Mouse (Mus musculus) C2C12 (cell line): Measurements from ENCODE around the gene Krt32.

Experiments used
- CEBPB ChIP-seq: IDR thresholded peaks from one replicate; pipeline ENCODE4 v1.6.1; 2011; ENCODE audit warnings: low read depth, mild to moderate bottlenecking, control low read depth, moderate library complexity
- CTCF ChIP-seq: IDR thresholded peaks from one replicate; pipeline ENCODE4 v1.5.1; 2011; ENCODE audit not compliant: control insufficient read depth, insufficient read depth, insufficient read length
- FOSL1 ChIP-seq: IDR thresholded peaks from one replicate; pipeline ENCODE4 v1.8.0; 2011; ENCODE audit warnings: mild to moderate bottlenecking, low read length; ENCODE audit not compliant: poor library complexity, insufficient read depth, severe bottlenecking
- MAX ChIP-seq: IDR thresholded peaks from one replicate; pipeline ENCODE4 v1.6.1; 2011; ENCODE audit warnings: mild to moderate bottlenecking, control low read depth
- MYOG ChIP-seq: IDR thresholded peaks from one replicate; pipeline ENCODE4 v1.6.1; 2011; ENCODE audit not compliant: control insufficient read depth, insufficient read length; ENCODE audit errors: extremely low read depth
- USF1 ChIP-seq: IDR thresholded peaks from one replicate; pipeline ENCODE4 v1.6.1; 2011; ENCODE audit warnings: low read depth, mild to moderate bottlenecking, control low read depth, moderate library complexity

DNA sequence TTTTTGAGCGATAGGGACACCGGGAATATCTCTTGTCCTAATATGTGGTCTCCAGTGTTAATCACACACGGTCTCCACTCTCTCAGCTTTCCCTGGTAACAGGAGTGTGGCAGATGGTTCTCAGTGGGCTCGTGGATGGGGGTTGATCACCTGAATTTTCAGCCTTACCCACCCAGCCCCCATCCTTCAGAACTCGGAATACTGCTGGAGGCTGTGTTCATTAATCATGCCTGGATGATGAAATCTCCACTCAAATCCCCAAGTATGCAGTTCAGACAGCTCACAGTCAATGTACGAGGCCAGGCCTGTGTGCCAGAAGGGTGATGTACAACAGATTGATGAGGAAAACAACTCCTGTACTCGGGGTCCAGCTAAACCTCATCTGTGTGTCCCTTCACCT lies 36.9 kb upstream of the Krt32 start:
- TF ChIP-seq USF1, result no peak
- TF ChIP-seq CTCF, result no peak
- TF ChIP-seq MYOG, result no peak
- TF ChIP-seq FOSL1, result no peak
- no peak for TF ChIP-seq MAX
- no peak for TF ChIP-seq CEBPB
